Mouse (Mus musculus): ENCODE measurements around the gene 2310057M21Rik. TPM values are rescaled to one million over a fixed set of nuclear protein-coding genes. Genes with fewer than 3 reads are reported as not detected.
"Not testable (repeated sequence)": the region's sequence is repeated elsewhere in the genome, so short reads cannot be mapped to it uniquely, and the experiment has no call there.

The 2310057M21Rik gene
- 11.0 and 21.7 TPM in 2 replicates for total RNA-seq (2015)
- 5.6 and 8.7 TPM in 2 replicates for total RNA-seq (2017)

- ATAC-seq (replicated peaks; ENCODE audit: poor library complexity): peak; percentile 91
These were observed at the start of gene 2310057M21Rik for GRCm38 (mm10) chr7:131362615-131363300. Gene 2310057M21Rik, minus strand, starts transcription at chr7:131362759.

- no peak for ATAC-seq (replicated peaks; ENCODE audit: poor library complexity)
These were observed 49.3 kb upstream of the 2310057M21Rik start for GRCm38 (mm10) chr7:131411941-131412270.

DNA sequence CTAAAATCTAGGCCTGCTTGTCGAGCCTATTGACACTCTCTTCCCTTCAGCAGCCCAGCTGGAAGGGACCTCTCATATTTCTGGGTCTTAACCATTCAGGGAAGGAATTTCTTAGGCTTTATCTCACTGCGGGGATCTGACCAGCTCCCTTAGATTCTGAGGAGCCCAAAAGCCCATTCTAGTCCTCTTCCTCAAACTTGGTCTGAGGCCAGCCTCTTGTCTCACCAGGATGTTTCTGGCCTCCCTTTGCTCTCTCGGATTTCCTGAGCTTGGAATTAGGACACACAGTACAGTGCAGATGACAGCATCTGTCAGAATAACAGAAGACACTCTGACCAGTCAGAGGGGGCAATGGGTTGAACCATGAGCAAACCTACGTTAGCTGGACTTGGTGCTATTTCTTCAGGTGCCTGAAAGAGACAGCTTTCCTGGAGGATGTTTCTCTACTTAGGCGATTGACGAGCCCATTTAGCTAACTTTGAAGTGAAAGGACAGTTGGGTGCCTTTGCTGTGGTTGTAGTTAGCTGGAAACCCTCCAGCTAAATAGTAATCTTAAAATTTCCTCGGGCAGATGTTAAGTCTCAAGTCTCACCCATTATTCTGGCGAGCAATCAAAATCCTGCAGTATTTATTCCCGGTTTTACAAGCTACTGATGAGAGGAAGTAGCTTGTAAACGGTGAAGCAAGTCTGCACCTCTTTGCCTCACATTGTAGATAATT lies 48.8 kb upstream of the 2310057M21Rik start:
- no peak for ATAC-seq (replicated peaks; ENCODE audit: poor library complexity)

DNA sequence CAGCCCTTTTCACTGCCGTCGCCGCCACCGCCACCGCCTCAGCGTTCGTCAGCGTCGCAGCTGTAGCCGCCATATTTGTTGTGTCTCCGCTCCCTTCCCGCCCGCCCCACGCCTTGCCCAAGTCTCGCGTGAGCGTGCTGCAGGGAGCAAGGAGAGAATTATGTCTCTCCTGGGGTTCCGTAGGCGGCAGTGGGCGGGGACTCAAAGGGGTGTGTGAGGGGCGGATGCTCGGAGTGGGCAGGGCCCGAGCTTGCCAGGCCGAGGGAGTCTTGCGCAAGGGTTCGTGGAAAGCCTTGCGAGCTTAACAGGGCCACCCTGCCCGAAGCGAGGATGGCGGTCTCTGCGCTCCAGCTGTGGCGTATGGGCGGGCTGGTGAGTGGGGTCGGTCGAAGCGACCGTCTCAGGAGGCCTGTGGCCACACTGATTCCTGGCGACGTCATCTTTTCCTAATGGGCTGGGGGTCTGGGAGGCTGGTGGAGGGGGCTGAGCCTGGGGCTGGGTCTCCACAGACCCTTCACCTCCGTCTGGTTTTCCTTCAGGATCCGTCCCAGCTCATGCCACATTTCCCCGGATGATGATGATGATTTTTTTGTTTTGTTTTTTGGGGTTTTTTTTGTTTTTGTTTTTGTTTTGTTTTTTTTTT lies 48.0 kb upstream of the 2310057M21Rik start, which contains the start of the genes Ikzf5 and Acadsb:
Gene Ikzf5, minus strand, starts transcription at position 106 of the 643 bp plus-strand sequence.
Gene Acadsb, plus strand, starts transcription at position 186 of the 643 bp plus-strand sequence.
- ATAC-seq (replicated peaks; ENCODE audit: poor library complexity): peak; percentile 98

DNA sequence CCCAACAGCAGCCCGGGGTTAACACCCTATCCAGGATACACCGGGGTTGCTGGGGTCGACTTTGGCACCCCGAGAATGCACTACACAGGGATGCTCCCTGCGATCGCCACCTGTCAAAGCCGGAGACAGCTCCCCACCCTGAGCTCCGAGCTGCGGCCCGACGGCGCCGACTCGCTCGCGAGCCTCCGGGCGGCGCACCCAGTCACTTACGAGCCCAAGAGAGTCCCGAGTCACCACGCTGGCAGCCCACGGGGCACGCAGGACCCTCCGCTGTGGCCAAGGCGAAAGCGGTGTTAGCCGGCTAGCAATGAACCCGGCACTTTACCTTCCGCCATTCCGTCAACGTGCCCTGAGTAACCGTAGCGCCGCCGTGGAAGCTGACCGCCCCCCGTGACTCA lies 47.4 kb upstream of the 2310057M21Rik start:
- ATAC-seq (replicated peaks; ENCODE audit: poor library complexity): peak; percentile 36

DNA sequence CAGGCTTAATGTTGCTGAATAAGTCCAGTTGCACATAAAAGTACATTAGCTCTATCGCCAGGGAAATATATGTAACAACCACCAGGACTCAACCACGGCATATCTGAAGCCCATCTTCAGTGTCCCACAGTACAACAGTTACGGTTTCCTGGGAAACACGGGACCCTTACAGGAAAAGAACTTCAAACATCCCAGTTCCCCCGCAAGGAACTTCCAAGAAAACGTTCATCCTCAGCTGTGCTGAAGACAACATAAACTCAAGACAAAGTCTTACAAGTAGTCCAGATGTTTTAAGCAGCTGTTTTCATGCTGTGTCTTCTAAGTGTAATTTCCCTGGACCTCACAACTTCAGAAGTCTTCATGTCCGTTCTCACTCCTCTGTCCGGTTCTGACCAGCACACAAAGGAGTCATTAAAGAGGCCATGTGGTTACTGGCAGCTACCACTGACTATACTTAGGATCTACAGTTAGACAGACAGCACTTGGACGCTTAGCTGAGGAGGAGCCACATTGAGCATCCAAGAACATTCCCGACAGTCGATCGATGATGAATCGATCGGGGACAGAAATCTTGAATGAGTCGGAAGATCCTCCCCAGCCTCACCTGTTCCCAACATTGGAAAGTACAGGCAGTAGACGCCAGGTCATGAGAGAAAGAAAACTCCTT lies 46.9 kb upstream of the 2310057M21Rik start:
- ATAC-seq (replicated peaks; ENCODE audit: poor library complexity): no peak

DNA sequence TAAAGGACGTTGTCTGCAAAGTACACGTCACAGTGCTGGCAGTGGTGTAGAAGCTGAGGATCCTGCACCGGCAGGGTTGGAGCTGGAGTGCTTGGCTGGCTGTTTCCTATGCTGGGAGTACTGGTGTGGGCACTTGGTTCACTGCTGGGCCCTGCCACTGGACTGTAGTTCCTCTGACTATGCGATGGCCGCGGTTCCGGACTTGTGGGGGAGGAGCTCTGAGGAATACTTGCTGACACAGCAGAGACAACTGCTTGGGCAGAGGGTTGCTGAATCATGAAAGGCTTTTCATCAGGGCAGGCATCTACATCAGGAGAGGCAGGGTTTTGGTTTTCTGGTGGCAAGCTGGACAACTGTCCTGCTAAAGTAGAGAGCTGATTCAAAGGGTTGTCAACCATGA lies 29.2 kb upstream of the 2310057M21Rik start:
- not testable (repeated sequence) for ATAC-seq (replicated peaks; ENCODE audit: poor library complexity)

- ATAC-seq (replicated peaks; ENCODE audit: poor library complexity): peak; percentile 55
These were observed 9.5 kb upstream of the 2310057M21Rik start for GRCm38 (mm10) chr7:131371880-131372651.

GRCm38 (mm10) chr7:131371470-131371860 lies 8.9 kb upstream of the 2310057M21Rik start:
- peak; percentile 23; the same call in 1 of the 2 replicates for ATAC-seq (replicated peaks; ENCODE audit: poor library complexity)

GRCm38 (mm10) chr7:131370648-131371469 lies 8.3 kb upstream of the 2310057M21Rik start, which contains the start of gene Pstk:
Gene Pstk, plus strand, starts transcription at chr7:131371141.
- ATAC-seq (replicated peaks; ENCODE audit: poor library complexity): peak; percentile 91

- ATAC-seq (replicated peaks; ENCODE audit: poor library complexity): no peak
These were observed 1.6 kb upstream of the 2310057M21Rik start for GRCm38 (mm10) chr7:131364131-131364530.

DNA sequence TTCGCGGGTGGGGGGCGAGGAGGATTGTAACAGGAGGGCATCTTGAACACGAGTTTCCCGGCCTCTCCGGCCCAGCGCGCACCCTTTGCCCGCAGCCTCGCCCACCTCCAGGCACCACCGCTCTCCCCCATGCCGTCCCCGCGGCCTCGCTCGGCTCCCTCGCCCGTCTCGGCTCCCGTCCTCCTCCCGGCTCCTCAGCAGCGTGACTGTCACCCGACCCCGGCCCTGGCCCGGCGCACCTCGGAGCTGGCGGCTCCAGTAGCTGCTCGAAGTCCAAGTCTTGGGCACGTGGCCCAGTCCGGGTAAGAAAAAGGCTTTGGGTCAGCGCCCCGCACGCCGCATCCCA lies 317 bp downstream of the 2310057M21Rik start:
- ATAC-seq (replicated peaks; ENCODE audit: poor library complexity): peak; percentile 53

- ATAC-seq (replicated peaks; ENCODE audit: poor library complexity): peak; percentile 84
These were observed 6.5 kb downstream of the 2310057M21Rik start for GRCm38 (mm10) chr7:131356105-131356504.

- ATAC-seq (replicated peaks; ENCODE audit: poor library complexity): no peak
These were observed 16.6 kb downstream of the 2310057M21Rik start for GRCm38 (mm10) chr7:131345856-131346541.

DNA sequence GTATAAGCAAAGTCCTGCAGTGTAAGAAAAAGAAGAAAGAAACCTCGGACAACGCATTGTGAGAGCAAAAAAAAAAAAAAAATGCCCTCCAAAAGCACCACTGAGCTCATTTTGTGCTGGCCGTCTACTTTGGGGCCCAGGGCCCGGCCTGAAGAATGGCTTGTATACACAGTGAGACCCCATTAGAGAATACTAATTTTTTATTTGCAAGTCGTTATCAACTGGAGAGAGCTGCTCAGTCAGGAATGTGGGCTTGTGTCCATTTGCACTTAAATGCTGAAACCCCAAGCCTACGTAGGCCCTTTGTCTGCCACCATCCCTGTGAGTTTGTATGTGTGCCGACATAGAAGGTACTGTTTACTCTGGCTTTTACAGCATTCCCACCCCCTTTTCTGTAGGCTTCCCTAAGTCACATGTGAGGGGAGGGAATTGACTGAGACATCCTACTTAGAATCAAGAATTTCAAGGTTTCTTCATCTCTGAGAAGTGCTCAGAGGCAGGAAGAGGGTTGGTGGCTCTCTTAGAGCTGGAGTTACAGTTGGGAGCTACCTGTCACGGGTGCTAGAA lies 25.0 kb downstream of the 2310057M21Rik start:
- ATAC-seq (replicated peaks; ENCODE audit: poor library complexity): no peak

DNA sequence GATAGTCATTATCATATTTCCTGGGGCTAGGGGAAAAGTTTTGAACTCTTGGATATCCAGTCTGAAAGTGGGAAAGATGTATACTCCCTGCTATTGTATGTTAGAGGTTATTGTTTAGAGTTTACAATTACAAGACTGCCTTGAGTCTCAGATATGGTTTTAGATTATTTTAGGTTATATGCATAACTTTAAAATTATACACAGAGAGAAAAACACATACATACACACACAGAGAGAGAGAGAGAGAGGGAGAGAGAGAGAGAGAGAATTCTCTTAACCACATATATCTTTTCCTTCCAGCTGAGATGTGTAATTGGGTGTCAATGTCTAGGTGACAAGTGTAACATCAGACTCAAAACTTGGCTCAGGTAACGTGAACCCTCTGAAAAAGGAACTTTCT lies 29.0 kb downstream of the 2310057M21Rik start, which contains the start of gene Fam24a:
Gene Fam24a, plus strand, starts transcription at position 301 of the 400 bp plus-strand sequence.
- ATAC-seq (replicated peaks; ENCODE audit: poor library complexity): no peak

- peak; percentile 63 for ATAC-seq (replicated peaks; ENCODE audit: poor library complexity)
These were observed 30.9 kb downstream of the 2310057M21Rik start for GRCm38 (mm10) chr7:131331688-131332087.

DNA sequence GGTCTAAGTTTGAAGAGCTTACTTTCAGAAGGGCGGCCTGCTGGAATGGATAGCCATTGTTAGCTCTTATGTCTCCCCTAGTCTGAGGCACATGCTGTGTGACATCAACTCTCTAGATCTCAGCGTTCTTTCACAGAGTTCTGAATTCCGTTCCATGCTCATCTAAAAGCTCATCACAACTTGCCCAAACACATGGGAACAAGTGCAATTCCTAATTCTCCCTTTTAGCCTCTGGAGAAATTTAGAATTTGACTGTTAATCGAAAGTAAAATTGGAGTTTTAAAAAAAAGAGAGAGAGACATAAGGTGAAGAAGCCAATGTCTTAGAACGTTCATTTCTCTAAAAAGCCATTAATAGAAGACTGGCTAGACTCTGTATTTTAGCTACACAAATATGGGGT lies 33.1 kb downstream of the 2310057M21Rik start, which contains the start of gene Fam24b:
Gene Fam24b, minus strand, starts transcription at position 101 of the 400 bp plus-strand sequence.
- no peak for ATAC-seq (replicated peaks; ENCODE audit: poor library complexity)
